Mouse (Mus musculus) adrenal gland, adult 8-10 months (tissue): Measurements from ENCODE around the gene Prr13. TPM values are rescaled to one million over a fixed set of nuclear protein-coding genes. Genes with fewer than 3 reads are reported as not detected.

Experiments
- DNase-seq: peaks from one replicate; pipeline ENCODE4 v3.0.0; 2022
- total RNA-seq, 4 experiments: library from RNA; stranded (reverse); gene quantifications; 2 replicates each; pipeline ENCODE4 v1.2.4; 2022

Gene Prr13
- total RNA-seq, 4 experiments from 2014 or later = 71.8 to 170 (median 96.4) TPM

GRCm38 (mm10) chr15:102461430-102462075 lies 2.7 kb downstream of the Prr13 start:
- no peak for DNase-seq

- DNase-seq = no peak
Observed at GRCm38 (mm10) chr15:102463666-102464065, 4.8 kb downstream of the Prr13 start.

- no peak for DNase-seq
Observed at GRCm38 (mm10) chr15:102468675-102469370, 10.0 kb downstream of the Prr13 start.

DNA sequence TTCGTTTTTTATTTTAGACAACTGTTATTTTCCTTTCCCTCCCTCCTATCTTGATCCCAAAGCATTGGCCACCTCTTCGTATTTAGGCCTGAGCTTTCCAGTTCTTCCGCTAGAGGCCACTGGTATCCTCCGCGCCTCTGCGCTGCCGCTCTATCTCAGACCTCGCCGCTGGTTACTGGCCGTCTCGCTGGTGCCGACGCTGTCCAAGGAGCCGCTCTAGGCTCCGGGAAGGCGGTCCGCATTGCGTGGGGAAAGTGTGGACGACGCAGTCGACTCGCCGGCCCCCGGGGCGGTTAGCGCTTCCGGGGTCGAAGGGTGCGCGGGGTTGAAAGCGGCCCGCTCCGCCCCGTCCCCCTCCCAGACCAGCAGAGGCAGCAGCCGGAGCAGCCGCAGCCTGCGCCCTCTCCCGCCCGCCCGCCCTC lies 11.4 kb downstream of the Prr13 start, which contains the start of gene Pcbp2:
Gene Pcbp2, plus strand, starts transcription at position 357 of the 422 bp plus-strand sequence.
- DNase-seq = peak; percentile 96

DNA sequence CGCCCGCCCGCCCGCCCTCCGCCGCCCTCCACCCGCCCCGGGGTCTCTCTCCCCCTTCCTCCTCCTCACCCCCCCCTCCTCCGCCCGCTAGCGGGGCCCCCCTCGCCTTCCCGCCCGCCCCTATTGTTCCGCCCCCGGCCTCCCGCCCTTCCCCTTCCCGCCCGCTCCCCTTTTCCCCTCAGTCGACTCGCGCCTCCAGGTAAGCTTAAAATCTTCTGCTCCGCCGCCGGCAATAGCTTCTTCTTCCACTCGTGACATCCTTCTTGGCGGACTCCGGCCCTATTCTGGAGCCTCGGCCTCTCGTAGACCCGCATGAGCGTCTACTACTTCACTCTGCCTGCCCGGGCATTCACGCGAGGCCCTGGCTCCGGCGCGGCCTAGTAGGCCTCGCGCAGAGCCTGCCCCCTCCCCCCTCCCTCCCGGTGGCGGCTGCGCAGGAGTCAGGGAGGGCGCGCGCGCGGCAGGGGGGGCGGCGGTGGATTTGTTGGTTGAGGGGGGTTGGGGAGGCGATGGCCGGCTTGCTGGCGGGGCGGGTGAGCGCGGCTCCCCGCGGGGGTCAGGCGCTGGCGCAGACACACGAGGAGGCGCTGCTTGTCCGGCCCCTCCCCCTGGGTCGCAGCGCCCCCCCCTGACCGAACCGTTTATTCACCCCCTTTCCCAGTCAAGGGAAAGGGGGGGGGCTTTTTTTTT lies 11.9 kb downstream of the Prr13 start:
- peak; percentile 76 for DNase-seq

- DNase-seq = no peak
Observed at GRCm38 (mm10) chr15:102471295-102471645, 12.4 kb downstream of the Prr13 start.

- DNase-seq = no peak
Observed at GRCm38 (mm10) chr15:102471727-102472126, 12.9 kb downstream of the Prr13 start.

DNA sequence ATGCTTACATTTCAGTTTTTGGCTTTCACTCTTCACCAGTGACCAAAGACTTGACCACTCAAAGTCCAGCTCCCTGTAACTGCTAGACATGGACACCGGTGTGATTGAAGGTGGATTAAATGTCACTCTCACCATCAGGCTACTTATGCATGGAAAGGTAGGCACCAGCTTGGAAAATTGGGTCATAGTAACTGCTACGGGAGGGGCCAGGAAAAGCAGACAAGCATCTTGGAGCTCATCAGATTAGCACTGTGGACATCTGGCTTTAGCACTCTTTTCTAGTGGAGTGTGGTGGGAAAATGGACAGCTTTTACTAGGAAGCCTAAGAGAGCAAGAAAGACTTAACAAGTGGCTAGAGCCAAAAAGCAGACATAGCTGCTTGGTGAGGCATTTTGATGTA lies 14.4 kb downstream of the Prr13 start:
- DNase-seq = no peak

GRCm38 (mm10) chr15:102474520-102474919 lies 15.7 kb downstream of the Prr13 start:
- no peak for DNase-seq

DNA sequence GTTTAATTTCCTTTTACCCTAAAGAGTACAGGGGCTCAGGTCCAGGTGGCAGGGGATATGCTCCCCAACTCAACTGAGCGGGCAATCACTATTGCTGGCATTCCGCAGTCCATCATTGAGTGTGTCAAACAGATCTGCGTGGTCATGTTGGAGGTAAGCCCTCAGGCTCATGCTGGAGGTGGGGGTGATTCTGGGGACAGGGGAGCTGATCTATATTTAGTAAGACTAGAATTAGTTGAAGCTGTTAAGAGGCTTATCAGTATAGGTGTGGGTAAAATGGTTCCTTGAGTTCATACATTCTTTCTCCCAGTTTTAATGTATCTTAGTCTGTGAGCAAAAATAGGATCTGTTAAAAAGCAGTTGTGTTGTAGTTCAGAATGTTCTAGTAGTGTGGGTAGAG lies 24.3 kb downstream of the Prr13 start:
- DNase-seq = no peak

DNA sequence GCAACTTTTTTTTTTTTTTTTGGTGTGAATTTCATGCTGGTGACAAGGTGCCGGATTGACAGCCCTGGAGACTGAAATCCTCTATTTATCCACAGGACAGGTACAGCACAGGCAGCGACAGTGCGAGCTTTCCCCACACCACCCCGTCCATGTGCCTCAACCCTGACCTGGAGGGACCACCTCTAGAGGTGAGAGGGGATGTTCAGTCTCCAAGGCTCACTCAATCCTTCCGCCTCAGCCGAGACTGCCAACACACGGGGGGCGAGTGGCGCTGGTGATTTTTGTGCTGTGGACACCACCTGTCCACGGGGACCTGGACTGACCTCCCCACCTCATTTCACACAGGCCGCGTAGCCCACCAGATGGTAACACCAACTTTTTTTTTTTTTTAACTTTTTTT lies 27.0 kb downstream of the Prr13 start:
- DNase-seq = no peak

DNA sequence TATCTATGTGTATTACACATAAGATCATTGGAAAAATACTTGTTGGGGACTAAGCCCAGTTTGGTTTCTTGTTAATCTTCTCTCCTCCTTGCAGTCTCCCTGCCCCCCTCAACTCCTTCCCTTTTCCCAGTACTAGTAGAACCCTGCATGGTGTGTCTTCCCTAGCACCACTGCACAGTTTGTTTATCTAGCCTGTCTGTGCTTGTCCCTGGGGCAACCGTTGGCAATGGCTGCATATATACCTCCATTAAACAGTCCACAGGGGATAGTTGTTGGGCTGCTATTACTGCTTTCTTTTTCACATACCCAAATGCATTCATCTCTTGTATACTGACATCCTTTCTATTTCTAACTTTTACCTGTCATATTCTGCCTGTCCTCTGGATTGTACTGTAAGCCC lies 28.8 kb downstream of the Prr13 start:
- DNase-seq = no peak

GRCm38 (mm10) chr15:102498322-102498721 lies 39.5 kb downstream of the Prr13 start:
- no peak for DNase-seq

DNA sequence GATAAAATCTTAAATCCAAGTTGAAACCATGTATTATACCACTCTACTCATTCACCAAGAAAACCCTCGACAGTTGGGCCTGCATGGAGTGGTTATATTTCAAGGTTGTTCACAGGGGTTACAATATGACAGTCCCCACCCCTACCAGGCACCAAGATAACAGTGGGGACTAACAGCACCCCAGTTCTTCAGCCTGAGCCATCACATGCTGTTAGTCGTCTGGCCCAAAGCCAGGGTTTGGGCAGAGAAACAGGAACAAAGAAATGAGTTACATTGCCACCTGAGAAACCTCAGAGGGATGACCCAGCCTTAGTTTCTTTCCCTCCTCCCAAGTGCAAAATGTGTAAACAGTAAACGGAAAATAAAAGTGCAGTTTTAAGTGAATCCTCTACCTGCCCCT lies 40.5 kb downstream of the Prr13 start:
- no peak for DNase-seq

DNA sequence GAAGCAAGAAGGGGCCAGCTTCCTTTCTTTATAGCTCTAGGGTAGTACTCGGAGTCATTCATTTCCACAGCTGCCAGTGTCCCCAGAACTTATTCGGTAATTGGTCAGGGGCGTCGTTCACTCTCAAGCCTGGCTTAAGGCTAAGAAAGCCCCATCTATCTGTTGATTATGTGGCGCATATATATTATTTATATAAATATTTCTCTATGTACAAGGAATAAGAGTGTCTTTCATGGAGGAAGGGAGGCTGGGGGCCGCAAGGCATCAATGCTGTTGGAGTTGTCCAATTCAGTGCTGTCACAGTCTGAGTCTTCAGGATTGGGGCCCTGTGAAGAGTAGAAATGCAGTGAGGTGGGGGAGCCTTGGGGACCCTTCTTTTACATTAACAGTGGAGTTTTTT lies 41.0 kb downstream of the Prr13 start:
- DNase-seq = no peak

DNA sequence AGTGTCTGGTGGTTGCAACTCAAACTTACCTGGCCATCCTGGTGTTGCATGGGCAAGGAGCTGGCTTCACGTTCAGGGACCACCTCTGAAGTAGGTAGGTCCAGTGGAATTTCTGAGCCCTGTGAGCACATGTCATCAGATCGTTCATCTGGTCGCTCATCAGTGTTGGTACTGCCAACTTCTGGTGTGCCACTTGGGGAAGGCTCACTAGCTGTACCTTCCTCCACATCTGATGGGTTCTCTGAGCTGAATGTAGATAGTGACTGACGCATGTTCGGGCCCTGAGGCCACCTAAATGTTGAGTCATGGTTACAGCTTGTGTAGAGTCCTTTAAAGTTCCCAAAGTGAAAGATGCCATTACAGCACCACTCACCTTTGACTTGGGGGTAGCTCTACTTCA lies 41.7 kb downstream of the Prr13 start:
- DNase-seq = no peak

GRCm38 (mm10) chr15:102501084-102501814 lies 42.4 kb downstream of the Prr13 start:
- DNase-seq = no peak

- no peak for DNase-seq
Observed at GRCm38 (mm10) chr15:102502254-102502840, 43.5 kb downstream of the Prr13 start.

GRCm38 (mm10) chr15:102503447-102503846 lies 44.6 kb downstream of the Prr13 start, which contains the start of gene Gm10337:
TSS of gene Gm10337 (plus strand) at chr15:102503722.
- DNase-seq = no peak

DNA sequence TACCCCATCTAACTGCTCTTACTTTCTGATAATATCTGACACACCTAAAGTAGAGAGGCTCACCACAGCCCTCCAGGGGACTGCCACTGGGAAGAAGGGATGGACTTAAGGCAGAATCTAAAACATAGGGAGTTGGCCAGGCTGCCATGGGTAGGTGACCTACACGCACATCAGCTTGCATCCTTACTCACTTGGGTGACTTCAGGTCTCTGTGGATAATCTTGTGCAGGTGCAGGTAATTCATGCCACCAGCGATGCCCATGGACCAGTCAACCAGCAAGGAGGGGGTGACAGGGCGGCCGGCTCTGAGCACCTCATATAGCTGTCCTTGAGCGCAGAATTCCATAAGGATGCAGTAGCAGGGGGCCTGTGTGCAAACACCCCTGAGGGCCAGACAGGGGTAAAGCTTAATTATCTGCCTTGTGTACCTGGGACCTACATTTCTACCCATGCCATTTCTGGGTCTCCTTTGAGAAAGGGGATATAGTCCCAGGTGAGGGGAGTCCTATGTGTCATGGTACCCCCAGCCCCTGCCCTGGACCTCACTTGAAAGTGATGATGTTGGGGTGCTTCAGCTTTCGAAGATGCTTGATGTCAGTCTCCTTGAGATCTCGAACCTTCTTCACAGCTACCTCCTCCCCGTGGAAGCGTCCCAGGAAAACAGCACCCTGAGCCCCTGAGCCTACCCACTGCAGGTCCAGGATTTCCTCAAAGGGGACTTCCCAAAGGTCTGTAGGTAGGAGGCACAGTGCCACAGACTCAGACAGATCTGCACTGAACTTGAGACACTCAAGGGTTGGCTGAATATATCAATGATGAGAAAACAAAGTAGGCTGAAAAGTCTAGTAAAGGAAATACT lies 45.3 kb downstream of the Prr13 start:
- no peak for DNase-seq

DNA sequence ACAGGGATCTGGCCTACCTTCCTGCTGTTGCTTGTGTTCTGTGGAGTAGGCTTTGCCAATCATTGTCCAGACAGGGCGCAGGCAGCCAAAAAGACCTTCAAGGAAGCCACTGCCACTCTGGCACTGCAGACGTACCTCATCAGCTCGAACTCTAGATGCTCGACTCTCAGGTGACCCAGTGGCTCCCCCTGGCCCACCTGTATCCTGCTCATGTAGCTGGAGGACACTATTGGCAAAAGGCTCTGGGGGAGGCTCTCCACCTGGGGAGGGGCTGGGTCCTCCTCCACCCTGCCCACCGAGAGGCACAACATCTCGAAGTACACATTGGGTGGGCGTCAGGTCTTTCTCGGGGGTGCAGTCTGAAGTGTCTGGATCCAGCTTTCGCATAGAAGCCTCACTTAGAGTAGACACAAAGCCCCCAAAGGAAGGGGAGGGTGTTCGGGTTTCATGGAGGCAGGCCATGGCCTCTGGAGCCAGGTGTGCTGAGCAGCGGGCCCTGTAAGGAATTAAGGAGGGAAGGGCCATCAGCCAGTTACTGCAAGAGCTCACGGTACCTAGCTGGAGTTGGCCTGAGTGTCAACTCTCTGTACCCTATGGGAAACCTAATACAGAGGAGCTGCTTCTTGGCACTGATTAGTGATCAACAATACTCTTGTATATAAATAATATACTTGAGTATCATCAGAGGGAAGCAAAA lies 46.4 kb downstream of the Prr13 start:
- DNase-seq = no peak
